8 mouse cellular contexts compared by ENCODE assay signal in genomic region chr7:141096649-141097056, GRCm38 (mm10). TPM values are rescaled to one million over a fixed set of nuclear protein-coding genes. Genes with fewer than 3 reads are reported as not detected.
A peak's percentile ranks its signal among the peaks of the same experiment; 100 is the strongest.
DNase-seq lines count a peak whose midpoint lies in the region; ATAC-seq and TF ChIP-seq lines count a peak whose summit lies in the region.

No protein-coding gene starts in this region.

- H3K27me3 ChIP-seq in liver, embryonic 15.5 days: peaks cover 31% of the 10 kb centered on the region
- no peaks in the 10 kb centered on the region for H3K27me3 ChIP-seq in spleen, adult 2 months (ENCODE audit: control insufficient read depth, insufficient read depth, low read length)
- peaks cover 30% of the 10 kb centered on the region for H3K27me3 ChIP-seq in hindbrain, embryonic 11.5 days (ENCODE audit: control insufficient read depth, insufficient read depth, low read length)

- 0 out of 2 replicates have a peak, but pooled peaks have one; percentile 12 for TF ChIP-seq CTCF in bone marrow, adult 2 months (IDR thresholded peaks at IDR 0.05; ENCODE audit: control insufficient read depth, insufficient read depth, low read length)
- no peak for TF ChIP-seq CTCF in spleen, adult 2 months (IDR thresholded peaks at IDR 0.05; ENCODE audit: extremely low read depth, insufficient read depth, insufficient read length, insufficient replicate concordance)

- peak overlapping the region; percentile 76 for H3K4me3 ChIP-seq in bone marrow, adult 2 months (replicated peaks; ENCODE audit: control insufficient read depth, low read depth, low read length)
- H3K4me3 ChIP-seq in liver, embryonic 15.5 days (replicated peaks): peak overlapping the region; percentile 24
- peak overlapping the region; percentile 68 for H3K4me3 ChIP-seq in spleen, adult 2 months (ENCODE audit: extremely low read depth, insufficient read depth, insufficient read length)
- no peak overlapping the region for H3K4me3 ChIP-seq in hindbrain, embryonic 11.5 days (ENCODE audit: low read depth, low read length)

- no peak overlapping the region for H3K9ac ChIP-seq in liver, embryonic 15.5 days
- H3K9ac ChIP-seq in hindbrain, embryonic 11.5 days (ENCODE audit: low read depth, low read length): no peak overlapping the region

- 2% methylated on average over 6 of the region's 6 CpGs for WGBS in bone marrow, adult 2 months
- 13% methylated on average over 6 of the region's 6 CpGs for WGBS in liver, embryonic 15.5 days (ENCODE audit: insufficient replicate concordance)
- WGBS in spleen, adult 2 months: 1% methylated on average over 6 of the region's 6 CpGs
- WGBS in hindbrain, embryonic 11.5 days: 46% methylated on average over 6 of the region's 6 CpGs

- intact Hi-C loops in heart, postnatal 36 days (cut with DNase I): loop anchor here (10.0 kb wide), 1 partner anchor 268 kb away; no protein-coding TSS in a partner anchor

- no peak for TF ChIP-seq POLR2A in bone marrow, adult 2 months (IDR thresholded peaks at IDR 0.05; ENCODE audit: borderline replicate concordance, control insufficient read depth, low read depth, low read length)
- no peak; the same call in 1 of the 2 replicates for TF ChIP-seq POLR2A in spleen, adult 2 months (IDR thresholded peaks at IDR 0.05; ENCODE audit: low read depth, low read length)

- H3K36me3 ChIP-seq in liver, embryonic 15.5 days (replicated peaks): no peaks in the 10 kb centered on the region
- peaks cover 6% of the 10 kb centered on the region; the same call in 1 of the 2 replicates for H3K36me3 ChIP-seq in spleen, adult 2 months (ENCODE audit: control insufficient read depth, insufficient read depth, low read length)
- H3K36me3 ChIP-seq in hindbrain, embryonic 11.5 days (ENCODE audit: control insufficient read depth, insufficient read depth, low read length): no peaks in the 10 kb centered on the region

- DNase-seq in heart, postnatal 36 days: peak; percentile 63 to 68
- peak; percentile 78 to 90 for DNase-seq in spleen, adult 2 months (ENCODE audit: low read depth in 1 of 2, low spot score in 2 of 2)
- DNase-seq in embryo, embryonic 9.5 days (ENCODE audit: extremely low spot score): no peak
- no peak for DNase-seq in frontal cortex, postnatal 36 days (ENCODE audit: low spot score in 2 of 2)
- DNase-seq in hindbrain, embryonic 11.5 days (ENCODE audit: low spot score): no peak

- peak; percentile 76 for ATAC-seq in CD4-positive, CD25-positive, alpha-beta regulatory T cell, adult 4 months
- peak; percentile 23 for ATAC-seq in liver, embryonic 15.5 days (ENCODE audit: insufficient read depth)
- ATAC-seq in hindbrain, embryonic 11.5 days (ENCODE audit: low FRiP score): no peak

- H3K4me1 ChIP-seq in bone marrow, adult 2 months (ENCODE audit: control insufficient read depth, insufficient read depth, low read length): peaks cover 15% of the 10 kb centered on the region
- H3K4me1 ChIP-seq in liver, embryonic 15.5 days (replicated peaks): peaks cover 70% of the 10 kb centered on the region
- peaks cover 36% of the 10 kb centered on the region for H3K4me1 ChIP-seq in spleen, adult 2 months (ENCODE audit: control insufficient read depth, insufficient read depth, insufficient read length)
- H3K4me1 ChIP-seq in hindbrain, embryonic 11.5 days (replicated peaks; ENCODE audit: control insufficient read depth, insufficient read depth, low read length): peaks cover 5% of the 10 kb centered on the region

- no peaks in the 10 kb centered on the region for H3K9me3 ChIP-seq in liver, embryonic 15.5 days (replicated peaks)
- H3K9me3 ChIP-seq in hindbrain, embryonic 11.5 days (ENCODE audit: control insufficient read depth, low read length): no peaks in the 10 kb centered on the region

- peak overlapping the region; percentile 51 for H3K4me2 ChIP-seq in liver, embryonic 15.5 days
- no peak overlapping the region for H3K4me2 ChIP-seq in hindbrain, embryonic 11.5 days (replicated peaks; ENCODE audit: low read depth, low read length)

- peak overlapping the region; percentile 85 for H3K27ac ChIP-seq in bone marrow, adult 2 months (ENCODE audit: control insufficient read depth, insufficient read depth, low read depth, low read length, poor library complexity)
- H3K27ac ChIP-seq in liver, embryonic 15.5 days (replicated peaks): peak overlapping the region; percentile 86; the same call in 1 of the 2 replicates
- H3K27ac ChIP-seq in spleen, adult 2 months (ENCODE audit: insufficient read depth, low read length): peak overlapping the region; percentile 93
- no peak overlapping the region for H3K27ac ChIP-seq in hindbrain, embryonic 11.5 days (ENCODE audit: low read depth, low read length)

RNA-seq across cellular contexts. Expression of gene Sigirr, which starts 3.7 kb away (rescaled TPM):
- 100 to 1,000 TPM; 202 to 308 TPM for polyA plus RNA-seq in CD4-positive, CD25-positive, alpha-beta regulatory T cell, adult 4 months (2017; shearing (Covaris generic))
- 10.4 and 19.8 TPM in 2 replicates for polyA plus RNA-seq in bone marrow, adult 2 months (2011; ENCODE audit: insufficient read depth, insufficient read length, low replicate concordance, missing spikeins)
- 1 to 10 TPM; 5.6 to 9.5 TPM for total RNA-seq in heart, postnatal 36 days (2021)
- 22.1 and 28.1 TPM in 2 replicates for polyA plus RNA-seq in liver, embryonic 15.5 days (2015; fragmentation: Nextera tagmentation; extraction: Ambion mirVana)
- 35.8 and 45.5 TPM in 2 replicates for polyA plus RNA-seq in spleen, adult 2 months (2012; rRNA removed)
- polyA plus RNA-seq in hindbrain, embryonic 11.5 days (2014; fragmentation: Nextera tagmentation; extraction: Ambion mirVana): 1.0 and 2.1 TPM in 2 replicates

RNA-seq across cellular contexts. Expression of gene Pkp3, which starts 18.6 kb away (rescaled TPM):
- polyA plus RNA-seq in CD4-positive, CD25-positive, alpha-beta regulatory T cell, adult 4 months (2017; shearing (Covaris generic)): 100 to 1,000 TPM; 293 to 427 TPM
- polyA plus RNA-seq in bone marrow, adult 2 months (2011; ENCODE audit: insufficient read depth, insufficient read length, low replicate concordance, missing spikeins): 5.4 and 15.9 TPM in 2 replicates
- not detected for total RNA-seq in heart, postnatal 36 days (2021)
- 0.54 and 0.84 TPM in 2 replicates for polyA plus RNA-seq in liver, embryonic 15.5 days (2015; fragmentation: Nextera tagmentation; extraction: Ambion mirVana)
- polyA plus RNA-seq in spleen, adult 2 months (2012; rRNA removed): 30.1 and 36.7 TPM in 2 replicates
- 2.0 and 2.6 TPM in 2 replicates for polyA plus RNA-seq in hindbrain, embryonic 11.5 days (2014; fragmentation: Nextera tagmentation; extraction: Ambion mirVana)

RNA-seq across cellular contexts. Expression of gene Ano9, which starts 21.0 kb away (rescaled TPM):
- polyA plus RNA-seq in CD4-positive, CD25-positive, alpha-beta regulatory T cell, adult 4 months (2017; shearing (Covaris generic)): not detected
- polyA plus RNA-seq in bone marrow, adult 2 months (2011; ENCODE audit: insufficient read depth, insufficient read length, low replicate concordance, missing spikeins): 2.5 TPM in 1 of 2 replicates, not detected in the other
- total RNA-seq in heart, postnatal 36 days (2021): under 1 TPM; 0.14 to 0.33 TPM
- 0.99 and 1.5 TPM in 2 replicates for polyA plus RNA-seq in liver, embryonic 15.5 days (2015; fragmentation: Nextera tagmentation; extraction: Ambion mirVana)
- 0.02 and 0.23 TPM in 2 replicates for polyA plus RNA-seq in spleen, adult 2 months (2012; rRNA removed)
- 0.48 and 0.70 TPM in 2 replicates for polyA plus RNA-seq in hindbrain, embryonic 11.5 days (2014; fragmentation: Nextera tagmentation; extraction: Ambion mirVana)

RNA-seq across cellular contexts. Expression of gene Ptdss2, which starts 25.5 kb away (rescaled TPM):
- polyA plus RNA-seq in CD4-positive, CD25-positive, alpha-beta regulatory T cell, adult 4 months (2017; shearing (Covaris generic)): 10 to 100 TPM in 1 of 2 experiments, 1 to 10 TPM in 1; 6.7 to 10.1 TPM
- 66.7 and 84.6 TPM in 2 replicates for polyA plus RNA-seq in bone marrow, adult 2 months (2011; ENCODE audit: insufficient read depth, insufficient read length, low replicate concordance, missing spikeins)
- total RNA-seq in heart, postnatal 36 days (2021): 10 to 100 TPM; 25.8 to 36.2 TPM
- 138 and 140 TPM in 2 replicates for polyA plus RNA-seq in liver, embryonic 15.5 days (2015; fragmentation: Nextera tagmentation; extraction: Ambion mirVana)
- 26.8 and 27.0 TPM in 2 replicates for polyA plus RNA-seq in spleen, adult 2 months (2012; rRNA removed)
- 65.2 and 73.5 TPM in 2 replicates for polyA plus RNA-seq in hindbrain, embryonic 11.5 days (2014; fragmentation: Nextera tagmentation; extraction: Ambion mirVana)

RNA-seq across cellular contexts. Expression of gene B4galnt4, which starts 35.7 kb away (rescaled TPM):
- polyA plus RNA-seq in CD4-positive, CD25-positive, alpha-beta regulatory T cell, adult 4 months (2017; shearing (Covaris generic)): 1 to 10 TPM; 6.6 to 7.8 TPM
- polyA plus RNA-seq in bone marrow, adult 2 months (2011; ENCODE audit: insufficient read depth, insufficient read length, low replicate concordance, missing spikeins): 0.36 and 2.1 TPM in 2 replicates
- not detected for total RNA-seq in heart, postnatal 36 days (2021)
- polyA plus RNA-seq in liver, embryonic 15.5 days (2015; fragmentation: Nextera tagmentation; extraction: Ambion mirVana): 0.45 and 0.46 TPM in 2 replicates
- 0.79 and 1.9 TPM in 2 replicates for polyA plus RNA-seq in spleen, adult 2 months (2012; rRNA removed)
- 15.1 and 18.1 TPM in 2 replicates for polyA plus RNA-seq in hindbrain, embryonic 11.5 days (2014; fragmentation: Nextera tagmentation; extraction: Ambion mirVana)

Comparison
In these comparisons a context has a peak if more than half of its experiments do, and no peak if none do; other contexts are left out.
1. DNase-seq: peak in heart, postnatal 36 days (2 of 2) and spleen, adult 2 months (2 of 2); none in embryo, embryonic 9.5 days (single experiment), frontal cortex, postnatal 36 days (0 of 2) and hindbrain, embryonic 11.5 days (single experiment).